Mouse (Mus musculus): ENCODE data around the gene Hist1h3g. TPM values are rescaled to one million over a fixed set of nuclear protein-coding genes. Genes with fewer than 3 reads are reported as not detected.
A peak's percentile ranks its signal among the peaks of the same experiment; 100 is the strongest.
"Not testable (repeated sequence)": the region's sequence is repeated elsewhere in the genome, so short reads cannot be mapped to it uniquely, and the experiment has no call there.

Gene Hist1h3g
- polyA plus RNA-seq, 1 experiment from 2014 or later = not detected

- Histone ChIP-seq H3K79me2 (ENCODE audit: inconsistent target) (peaks cover 18% of the 10 kb centered on the region; the same call in 1 of the 2 replicates), H3K27ac (peak overlapping the region; percentile 75), H3K36me3 (ENCODE audit: inconsistent target) (no peaks in the 10 kb centered on the region), H3K4me3 (ENCODE audit: inconsistent target) (peak overlapping the region; percentile 41)
- 40% methylated on average over 2 of the region's 2 CpGs for WGBS (ENCODE audit: missing documents)
These were observed 37.2 kb downstream of the Hist1h3g start for GRCm38 (mm10) chr13:23572218-23573033.

GRCm38 (mm10) chr13:23573034-23573897 is 38.0 kb downstream of the Hist1h3g start:
- Histone ChIP-seq H3K27ac (peak overlapping the region; percentile 75), H3K4me3 (ENCODE audit: inconsistent target) (peak overlapping the region; percentile 41), H3K79me2 (ENCODE audit: inconsistent target) (peaks cover 18% of the 10 kb centered on the region; the same call in 1 of the 2 replicates)
- H3K36me3 ChIP-seq (ENCODE audit: inconsistent target) = not testable (repeated sequence)
- 6% methylated on average over 14 of the region's 20 CpGs for WGBS (ENCODE audit: missing documents)

- H3K27ac ChIP-seq = peak within 1 kb of the TSS; percentile 75
- H3K79me2 ChIP-seq (ENCODE audit: inconsistent target) = peaks cover 18% of the 10 kb centered on the region; the same call in 1 of the 2 replicates
- WGBS (ENCODE audit: missing documents) = under 1% methylated on average over 23 of the region's 42 CpGs
- H3K4me3 ChIP-seq (ENCODE audit: inconsistent target) = peak within 1 kb of the TSS; percentile 41
- not testable (repeated sequence) for H3K36me3 ChIP-seq (ENCODE audit: inconsistent target)
These were observed 38.8 kb downstream of the Hist1h3g start, which contains the start of the genes Hist1h2bf and Hist1h2ad for GRCm38 (mm10) chr13:23573898-23574524. TSS of gene Hist1h2bf (minus strand) at chr13:23574196. TSS of gene Hist1h2ad (plus strand) at chr13:23574381.

- H3K36me3 ChIP-seq (ENCODE audit: inconsistent target) = not testable (repeated sequence)
- WGBS (ENCODE audit: missing documents) = 5% methylated on average over 2 of the region's 39 CpGs
- peak overlapping the region; percentile 67 for H3K27ac ChIP-seq
- peak overlapping the region; percentile 13; the same call in 1 of the 2 replicates for H3K4me3 ChIP-seq (ENCODE audit: inconsistent target)
- peaks cover 18% of the 10 kb centered on the region; the same call in 1 of the 2 replicates for H3K79me2 ChIP-seq (ENCODE audit: inconsistent target)
These were observed 39.4 kb downstream of the Hist1h3g start for GRCm38 (mm10) chr13:23574546-23575170.

GRCm38 (mm10) chr13:23575271-23575851 is 40.1 kb downstream of the Hist1h3g start, which contains the start of gene Hist1h3d:
TSS of gene Hist1h3d (plus strand) at chr13:23575763.
- 2% methylated on average over 13 of the region's 18 CpGs for WGBS (ENCODE audit: missing documents)
- Histone ChIP-seq H3K79me2 (ENCODE audit: inconsistent target) (peaks cover 18% of the 10 kb centered on the region; the same call in 1 of the 2 replicates), H3K36me3 (ENCODE audit: inconsistent target) (no peaks in the 10 kb centered on the region), H3K27ac (peak within 1 kb of the TSS; percentile 67), H3K4me3 (ENCODE audit: inconsistent target) (peak within 1 kb of the TSS; percentile 29)

GRCm38 (mm10) chr13:23575864-23576313 is 40.7 kb downstream of the Hist1h3g start:
- 4% methylated on average over 8 of the region's 40 CpGs for WGBS (ENCODE audit: missing documents)
- Histone ChIP-seq H3K27ac (peak overlapping the region; percentile 54), H3K4me3 (ENCODE audit: inconsistent target) (peak overlapping the region; percentile 29), H3K79me2 (ENCODE audit: inconsistent target) (peaks cover 18% of the 10 kb centered on the region; the same call in 1 of the 2 replicates)
- not testable (repeated sequence) for H3K36me3 ChIP-seq (ENCODE audit: inconsistent target)

- Histone ChIP-seq H3K36me3 (ENCODE audit: inconsistent target) (no peaks in the 10 kb centered on the region), H3K79me2 (ENCODE audit: inconsistent target) (peaks cover 18% of the 10 kb centered on the region; the same call in 1 of the 2 replicates), H3K27ac (peak overlapping the region; percentile 54), H3K4me3 (ENCODE audit: inconsistent target) (peak overlapping the region; percentile 29)
- 52% methylated on average over 7 of the region's 7 CpGs for WGBS (ENCODE audit: missing documents)
These were observed 41.2 kb downstream of the Hist1h3g start for GRCm38 (mm10) chr13:23576351-23576881.

- peak overlapping the region; percentile 54 for H3K27ac ChIP-seq
- peaks cover 14% of the 10 kb centered on the region; the same call in 1 of the 2 replicates for H3K79me2 ChIP-seq (ENCODE audit: inconsistent target)
- peak overlapping the region; percentile 29; the same call in 1 of the 2 replicates for H3K4me3 ChIP-seq (ENCODE audit: inconsistent target)
These were observed 41.9 kb downstream of the Hist1h3g start for GRCm38 (mm10) chr13:23576906-23577639.

GRCm38 (mm10) chr13:23577835-23578234 is 42.6 kb downstream of the Hist1h3g start:
- 92% methylated on average over 1 of the region's 1 CpGs for WGBS (ENCODE audit: missing documents)
- Histone ChIP-seq H3K79me2 (ENCODE audit: inconsistent target) (peaks cover 6% of the 10 kb centered on the region; the same call in 1 of the 2 replicates), H3K36me3 (ENCODE audit: inconsistent target) (no peaks in the 10 kb centered on the region), H3K27ac (no peak overlapping the region), H3K4me3 (ENCODE audit: inconsistent target) (no peak overlapping the region)

More at GRCm38 (mm10) chr13:23576906-23577639, 41.9 kb downstream of the Hist1h3g start:
- no peaks in the 10 kb centered on the region for H3K36me3 ChIP-seq (ENCODE audit: inconsistent target)
- WGBS (ENCODE audit: missing documents) = 65% methylated on average over 6 of the region's 6 CpGs

GRCm38 (mm10) chr13:23581408-23582218 is 46.4 kb downstream of the Hist1h3g start, which contains the start of gene Hist1h4d:
TSS of gene Hist1h4d (plus strand) at chr13:23581598.
- no peaks in the 10 kb centered on the region for H3K79me2 ChIP-seq (ENCODE audit: inconsistent target)
- H3K4me3 ChIP-seq (ENCODE audit: inconsistent target) = peak within 1 kb of the TSS; percentile 32
- WGBS (ENCODE audit: missing documents) = 0% methylated on average over 40 of the region's 43 CpGs
- H3K27ac ChIP-seq = peak within 1 kb of the TSS; percentile 88
- H3K36me3 ChIP-seq (ENCODE audit: inconsistent target) = no peaks in the 10 kb centered on the region

GRCm38 (mm10) chr13:23582219-23583056 is 47.2 kb downstream of the Hist1h3g start:
- WGBS (ENCODE audit: missing documents) = 27% methylated on average over 6 of the region's 6 CpGs
- Histone ChIP-seq H3K4me3 (ENCODE audit: inconsistent target) (peak overlapping the region; percentile 32), H3K27ac (peak overlapping the region; percentile 88), H3K36me3 (ENCODE audit: inconsistent target) (no peaks in the 10 kb centered on the region), H3K79me2 (ENCODE audit: inconsistent target) (no peaks in the 10 kb centered on the region)

Data from macrophage (primary cell).